Mouse (Mus musculus) C2C12 (cell line): Measurements from ENCODE around the gene Slc25a5.

Experiments used
- CEBPB ChIP-seq: IDR thresholded peaks from one replicate; pipeline ENCODE4 v1.6.1; 2011; ENCODE audit warnings: low read depth, mild to moderate bottlenecking, control low read depth, moderate library complexity
- CTCF ChIP-seq: IDR thresholded peaks from one replicate; pipeline ENCODE4 v1.5.1; 2011; ENCODE audit not compliant: control insufficient read depth, insufficient read depth, insufficient read length
- FOSL1 ChIP-seq: IDR thresholded peaks from one replicate; pipeline ENCODE4 v1.8.0; 2011; ENCODE audit warnings: mild to moderate bottlenecking, low read length; ENCODE audit not compliant: poor library complexity, insufficient read depth, severe bottlenecking
- MAX ChIP-seq: IDR thresholded peaks from one replicate; pipeline ENCODE4 v1.6.1; 2011; ENCODE audit warnings: mild to moderate bottlenecking, control low read depth
- MYOD1 ChIP-seq: IDR thresholded peaks from one replicate; pipeline ENCODE4 v1.6.1; 2011; ENCODE audit warnings: low read depth; ENCODE audit not compliant: control insufficient read depth, insufficient read length
- MYOG ChIP-seq: IDR thresholded peaks from one replicate; pipeline ENCODE4 v1.6.1; 2011; ENCODE audit not compliant: control insufficient read depth, insufficient read length; ENCODE audit errors: extremely low read depth
- USF1 ChIP-seq: IDR thresholded peaks from one replicate; pipeline ENCODE4 v1.6.1; 2011; ENCODE audit warnings: low read depth, mild to moderate bottlenecking, control low read depth, moderate library complexity

DNA sequence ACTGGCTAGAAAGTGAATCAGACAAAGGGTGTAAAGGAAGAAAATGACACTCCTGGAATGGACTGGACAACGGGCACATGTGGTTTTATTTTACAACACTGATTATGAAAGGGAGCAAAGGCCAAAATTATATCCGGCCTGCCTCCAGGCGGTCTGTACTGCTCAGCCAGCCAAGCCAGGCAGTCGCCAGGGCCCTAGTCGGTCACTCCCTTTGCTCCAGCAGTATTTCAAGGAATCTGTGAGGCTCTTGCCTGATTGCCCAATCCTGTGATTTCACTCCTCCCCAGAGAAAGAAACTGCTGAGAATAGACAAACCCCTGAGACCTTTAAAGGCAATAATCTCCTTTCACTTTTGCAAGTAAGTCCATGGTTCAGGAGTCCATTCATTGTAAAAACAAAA is 8.7 kb downstream of the Slc25a5 start:
- TF ChIP-seq CTCF (no peak), USF1 (no peak), MAX (no peak), MYOD1 (no peak), FOSL1 (no peak), MYOG (no peak), CEBPB (no peak)
